Mouse (Mus musculus) midbrain, embryonic 14.5 days (tissue): ENCODE results near the gene Slc5a5. TPM values are rescaled to one million over a fixed set of nuclear protein-coding genes. Genes with fewer than 3 reads are reported as not detected.

ENCODE experiments used
- ATAC-seq: fragments of 200-750 bp; cut with Nextera tagmentation; 2 replicates; pipeline ENCODE4 v1.8.0; 2017; ENCODE audit warnings: moderate number of reproducible peaks, moderate library complexity; ENCODE audit not compliant: low FRiP score, low TSS enrichment
- DNase-seq: peaks from one replicate; pipeline ENCODE4 v3.0.0-alpha.2; 2015
- H3K27ac ChIP-seq: fragments of 300-500 bp; sonication (generic); replicated peaks from 2 replicates; pipeline ENCODE4 v1.5.1; 2014; ENCODE audit warnings: mild to moderate bottlenecking, low read depth, low read length, moderate library complexity
- H3K27me3 ChIP-seq: fragments of 300-500 bp; sonication (generic); 2 replicates; pipeline ENCODE4 v1.6.1; 2014; ENCODE audit warnings: low read length, control low read depth, mixed read lengths; ENCODE audit not compliant: control insufficient read depth, insufficient read depth
- H3K36me3 ChIP-seq: fragments of 300-500 bp; sonication (generic); 2 replicates; pipeline ENCODE4 v1.6.1; 2014; ENCODE audit warnings: low read length, control low read depth; ENCODE audit not compliant: control insufficient read depth, insufficient read depth
- H3K4me1 ChIP-seq: fragments of 300-500 bp; sonication (generic); 2 replicates; pipeline ENCODE4 v1.6.1; 2014; ENCODE audit warnings: mild to moderate bottlenecking, antibody characterized with exemption, low read length, control low read depth; ENCODE audit not compliant: control insufficient read depth, insufficient read depth
- H3K4me2 ChIP-seq: fragments of 300-500 bp; sonication (generic); 2 replicates; pipeline ENCODE4 v1.6.1; 2014; ENCODE audit warnings: mild to moderate bottlenecking, low read length, moderate library complexity
- H3K4me3 ChIP-seq: fragments of 300-500 bp; sonication (generic); replicated peaks from 2 replicates; pipeline ENCODE4 v1.5.1; 2014; ENCODE audit warnings: low read depth, low read length
- H3K9ac ChIP-seq: fragments of 300-500 bp; sonication (generic); replicated peaks from 2 replicates; pipeline ENCODE4 v1.6.1; 2014; ENCODE audit warnings: mild to moderate bottlenecking, low read length, moderate library complexity
- H3K9me3 ChIP-seq: fragments of 300-500 bp; sonication (generic); 2 replicates; pipeline ENCODE4 v1.6.1; 2016; ENCODE audit warnings: low read length, control low read depth, mixed read lengths; ENCODE audit not compliant: control insufficient read depth
- WGBS: fragments of 180-500 bp; shearing (Covaris S2); extraction: QIAGEN DNeasy Blood & Tissue Kit; methylation state at CpG from one replicate; pipeline ENCODE4 v1.1.7; 2014; 5-methylcytosine and 5-hydroxymethylcytosine counted together
- polyA plus RNA-seq: library from polyadenylated mRNA; unstranded; fragments of >200 nt; fragmentation: Nextera tagmentation; extraction: Ambion mirVana; gene quantifications from 2 replicates; pipeline ENCODE4 v1.2.1, GENCODE M21; 2014

The Slc5a5 gene
- polyA plus RNA-seq, 1 experiment from 2014 or later = 0.96 TPM

- H3K9me3 ChIP-seq = no peaks in the 10 kb centered on the region
- H3K27me3 ChIP-seq = no peaks in the 10 kb centered on the region
- no peak overlapping the region for H3K4me2 ChIP-seq
- 95% methylated on average over 5 of the region's 5 CpGs for WGBS
- H3K4me1 ChIP-seq = no peaks in the 10 kb centered on the region
- H3K9ac ChIP-seq = no peak overlapping the region
- ATAC-seq = no peak
- DNase-seq = no peak
- no peak overlapping the region for H3K27ac ChIP-seq
- H3K4me3 ChIP-seq = no peak overlapping the region
- 0 out of 2 replicates have a peak, but pooled peaks cover 5% of the 10 kb centered on the region for H3K36me3 ChIP-seq
Measured at GRCm38 (mm10) chr8:70926396-70926795, 33.8 kb upstream of the Slc5a5 start.

DNA sequence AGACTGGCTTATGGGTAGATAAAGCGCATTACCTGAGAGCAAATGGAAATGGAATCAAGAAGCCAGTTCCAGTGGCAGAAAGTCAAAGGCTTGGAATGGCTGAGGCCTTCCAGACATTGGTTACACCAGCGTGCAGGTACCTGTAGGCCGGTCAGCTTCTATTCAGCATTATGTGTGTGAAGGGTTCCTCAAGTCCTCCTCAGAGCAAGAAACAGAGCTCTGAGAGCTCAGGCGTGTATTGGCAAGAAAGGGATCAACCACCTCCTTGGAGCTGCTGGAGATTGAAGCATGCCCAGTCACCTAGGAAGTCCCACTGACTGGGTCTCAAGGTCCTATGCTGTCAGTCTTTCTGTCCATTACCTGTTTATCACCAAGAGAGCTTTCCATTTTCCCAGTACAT, 33.2 kb upstream of the Slc5a5 start:
- no peak overlapping the region for H3K4me2 ChIP-seq
- no peak overlapping the region for H3K4me3 ChIP-seq
- no peaks in the 10 kb centered on the region for H3K27me3 ChIP-seq
- 0 out of 2 replicates have a peak, but pooled peaks cover 5% of the 10 kb centered on the region for H3K36me3 ChIP-seq
- H3K27ac ChIP-seq = no peak overlapping the region
- no peaks in the 10 kb centered on the region for H3K9me3 ChIP-seq
- ATAC-seq (no peak), DNase-seq (no peak)
- H3K4me1 ChIP-seq = no peaks in the 10 kb centered on the region
- no peak overlapping the region for H3K9ac ChIP-seq
- WGBS = 94% methylated on average over 4 of the region's 4 CpGs

DNA sequence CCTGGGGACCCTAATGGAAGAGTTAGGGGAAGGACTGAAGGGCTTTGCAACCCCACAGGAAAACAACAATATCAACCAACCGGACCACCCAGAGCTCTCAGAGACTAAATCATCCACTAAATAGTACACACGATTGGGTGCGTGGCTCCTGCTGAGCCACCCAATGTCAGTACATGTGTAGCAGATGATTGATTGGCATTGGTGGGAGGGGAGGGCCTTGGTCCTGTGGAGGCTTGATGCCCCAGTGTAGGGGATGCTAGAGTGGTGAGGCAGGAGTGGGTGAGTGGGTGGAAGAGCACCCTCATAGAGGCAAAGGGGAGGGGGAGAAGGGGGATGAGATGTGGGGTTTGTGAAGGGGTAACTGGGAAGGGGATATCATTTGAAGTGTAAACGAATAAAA, 31.6 kb upstream of the Slc5a5 start:
- DNase-seq = no peak
- Histone ChIP-seq H3K4me2 (no peak overlapping the region), H3K9ac (no peak overlapping the region), H3K4me1 (no peaks in the 10 kb centered on the region), H3K36me3 (0 out of 2 replicates have a peak, but pooled peaks cover 10% of the 10 kb centered on the region), H3K27ac (no peak overlapping the region), H3K27me3 (no peaks in the 10 kb centered on the region), H3K9me3 (no peaks in the 10 kb centered on the region), H3K4me3 (no peak overlapping the region)
- 93% methylated on average over 4 of the region's 4 CpGs for WGBS
- no peak for ATAC-seq

DNA sequence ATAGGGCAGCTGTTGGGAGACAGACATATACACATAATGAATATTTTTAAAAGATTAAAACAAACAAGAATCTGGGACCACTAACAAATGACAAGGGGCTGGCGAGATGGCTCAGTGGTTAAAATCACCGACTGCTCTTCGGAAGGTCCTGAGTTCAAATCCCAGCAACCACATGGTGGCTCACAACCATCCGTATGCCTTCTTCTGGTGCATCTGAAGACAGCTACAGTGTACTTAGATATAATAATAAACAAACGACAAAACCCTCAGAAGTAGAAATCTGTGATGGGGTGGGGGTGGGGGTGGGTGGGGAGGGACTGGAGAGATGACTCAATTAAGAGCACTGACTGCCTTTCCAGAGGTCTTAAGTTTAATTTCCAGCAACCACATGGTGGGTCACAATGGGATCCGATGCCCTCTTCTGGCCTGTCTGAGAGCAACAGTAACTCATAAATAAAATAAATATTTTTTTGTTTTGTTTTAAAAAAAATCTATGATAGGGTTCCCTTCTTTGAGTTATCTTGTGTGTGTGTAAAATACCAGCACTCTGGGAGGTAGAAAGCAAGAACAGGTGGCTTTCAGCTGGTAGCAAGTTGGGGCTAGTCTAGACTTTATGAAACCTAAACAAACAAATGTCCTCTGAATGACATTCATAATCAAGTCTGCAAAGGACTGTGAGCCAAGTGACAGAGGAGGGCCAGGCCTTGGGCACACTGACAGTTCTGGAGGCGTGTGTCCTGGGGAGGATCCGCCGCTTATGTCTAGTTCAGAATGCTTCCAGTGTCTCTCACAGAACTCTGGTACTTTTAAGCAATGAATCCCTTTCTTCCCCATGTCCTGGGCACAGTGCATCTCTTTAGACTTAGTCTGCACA, 27.7 kb upstream of the Slc5a5 start:
- no peaks in the 10 kb centered on the region for H3K9me3 ChIP-seq
- no peak for DNase-seq
- H3K27me3 ChIP-seq = no peaks in the 10 kb centered on the region
- no peak overlapping the region for H3K4me2 ChIP-seq
- WGBS = 93% methylated on average over 9 of the region's 9 CpGs
- no peak overlapping the region for H3K27ac ChIP-seq
- ATAC-seq = no peak
- no peak overlapping the region for H3K4me3 ChIP-seq
- no peaks in the 10 kb centered on the region for H3K4me1 ChIP-seq
- no peak overlapping the region for H3K9ac ChIP-seq
- H3K36me3 ChIP-seq = peaks cover 45% of the 10 kb centered on the region

DNA sequence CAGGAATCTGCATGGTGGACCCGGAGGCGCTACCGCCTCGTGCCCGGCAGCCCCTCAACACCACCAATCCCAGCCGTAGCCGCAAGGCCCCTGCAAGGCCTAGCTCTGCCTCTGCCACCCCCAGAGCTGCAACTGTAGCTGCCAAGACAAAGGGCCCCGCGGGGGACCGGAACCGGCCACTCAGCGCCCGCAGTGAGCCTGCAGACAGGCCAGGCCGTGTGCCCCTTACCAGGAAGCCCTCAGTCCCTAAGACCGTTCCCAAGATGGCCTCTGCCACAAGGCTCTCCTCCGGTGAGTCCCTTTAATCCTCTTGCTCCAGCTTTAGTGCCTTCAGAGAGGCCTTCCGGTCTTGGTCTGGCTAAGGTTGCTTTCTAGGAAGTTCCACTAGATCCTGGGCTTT, 22.1 kb upstream of the Slc5a5 start:
- 93% methylated on average over 17 of the region's 17 CpGs for WGBS
- DNase-seq (no peak), ATAC-seq (no peak)
- H3K4me3 ChIP-seq = no peak overlapping the region
- H3K9me3 ChIP-seq = no peaks in the 10 kb centered on the region
- H3K27ac ChIP-seq = no peak overlapping the region
- no peaks in the 10 kb centered on the region for H3K27me3 ChIP-seq
- no peak overlapping the region for H3K9ac ChIP-seq
- H3K4me2 ChIP-seq = no peak overlapping the region
- H3K36me3 ChIP-seq = peaks cover 86% of the 10 kb centered on the region
- no peaks in the 10 kb centered on the region for H3K4me1 ChIP-seq

DNA sequence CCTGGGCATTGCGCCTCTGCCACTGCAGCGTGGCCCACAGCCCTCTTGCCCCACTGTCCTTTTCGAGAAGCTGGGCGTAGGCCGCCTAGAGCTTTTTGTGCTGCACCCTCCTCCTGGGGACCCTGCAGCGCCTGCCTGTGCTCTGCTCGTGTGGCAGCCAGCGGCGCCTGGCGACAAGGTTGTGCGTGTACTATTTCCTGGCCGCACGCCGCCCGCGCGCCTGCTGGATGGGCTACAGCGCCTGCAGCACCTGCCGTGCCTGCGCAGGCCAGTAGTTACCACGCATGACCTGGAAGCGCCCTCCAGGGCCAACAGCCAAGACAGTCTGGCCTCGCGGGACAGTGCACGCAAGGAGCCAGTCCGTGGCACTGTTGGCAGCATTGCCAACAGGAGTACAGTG, 21.0 kb upstream of the Slc5a5 start:
- H3K27me3 ChIP-seq = no peaks in the 10 kb centered on the region
- H3K36me3 ChIP-seq = peaks cover 77% of the 10 kb centered on the region
- DNase-seq = no peak
- no peaks in the 10 kb centered on the region for H3K4me1 ChIP-seq
- ATAC-seq = no peak
- 95% methylated on average over 26 of the region's 26 CpGs for WGBS
- H3K9ac ChIP-seq = no peak overlapping the region
- H3K4me2 ChIP-seq = no peak overlapping the region
- H3K27ac ChIP-seq = no peak overlapping the region
- no peak overlapping the region for H3K4me3 ChIP-seq
- H3K9me3 ChIP-seq = no peaks in the 10 kb centered on the region

GRCm38 (mm10) chr8:70912955-70913354, 20.4 kb upstream of the Slc5a5 start:
- ATAC-seq (no peak), DNase-seq (no peak)
- Histone ChIP-seq H3K4me3 (no peak overlapping the region), H3K9ac (no peak overlapping the region), H3K27ac (no peak overlapping the region), H3K27me3 (no peaks in the 10 kb centered on the region), H3K4me1 (no peaks in the 10 kb centered on the region), H3K9me3 (no peaks in the 10 kb centered on the region), H3K36me3 (peaks cover 72% of the 10 kb centered on the region), H3K4me2 (no peak overlapping the region)
- WGBS = 93% methylated on average over 30 of the region's 30 CpGs

DNA sequence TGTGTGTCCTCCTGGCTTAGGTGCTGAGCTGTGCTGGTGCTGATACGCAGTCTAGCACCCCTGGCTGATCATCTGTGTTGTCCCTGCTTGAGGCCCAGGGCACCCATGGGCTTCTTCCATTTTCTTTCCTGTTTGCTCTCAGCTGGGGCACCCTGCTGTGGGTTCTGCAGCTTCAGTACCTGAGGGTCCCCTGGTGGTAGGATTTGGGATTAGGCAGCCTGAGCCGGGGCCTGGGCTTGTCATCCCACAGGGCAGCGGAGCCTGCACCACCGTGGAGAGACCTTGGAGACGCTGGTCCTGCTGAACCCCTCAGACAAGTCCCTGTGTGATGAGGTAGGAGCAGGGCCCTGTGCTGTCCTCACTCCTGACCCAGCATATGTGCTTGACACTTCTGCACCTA, 19.0 kb upstream of the Slc5a5 start:
- Histone ChIP-seq H3K4me1 (peaks cover 5% of the 10 kb centered on the region), H3K9ac (no peak overlapping the region), H3K4me3 (no peak overlapping the region), H3K27me3 (no peaks in the 10 kb centered on the region), H3K27ac (no peak overlapping the region), H3K36me3 (peaks cover 58% of the 10 kb centered on the region), H3K9me3 (no peaks in the 10 kb centered on the region), H3K4me2 (no peak overlapping the region)
- DNase-seq (no peak), ATAC-seq (no peak)
- 86% methylated on average over 5 of the region's 5 CpGs for WGBS

- Histone ChIP-seq H3K4me2 (no peak overlapping the region), H3K27ac (no peak overlapping the region), H3K36me3 (peaks cover 17% of the 10 kb centered on the region), H3K4me1 (peaks cover 8% of the 10 kb centered on the region), H3K9ac (no peak overlapping the region), H3K27me3 (no peaks in the 10 kb centered on the region), H3K4me3 (no peak overlapping the region), H3K9me3 (no peaks in the 10 kb centered on the region)
- no peak for ATAC-seq
- DNase-seq = no peak
- WGBS = 91% methylated on average over 2 of the region's 2 CpGs
Measured at GRCm38 (mm10) chr8:70907518-70907917, 15.0 kb upstream of the Slc5a5 start.
